Mouse (Mus musculus) cerebellum, adult 11-12 months (tissue): Measurements from ENCODE around the gene Srek1ip1.

Experiments used
- DNase-seq: peaks from one replicate; pipeline ENCODE4 v3.0.0; 2022

Srek1ip1 gene

DNA sequence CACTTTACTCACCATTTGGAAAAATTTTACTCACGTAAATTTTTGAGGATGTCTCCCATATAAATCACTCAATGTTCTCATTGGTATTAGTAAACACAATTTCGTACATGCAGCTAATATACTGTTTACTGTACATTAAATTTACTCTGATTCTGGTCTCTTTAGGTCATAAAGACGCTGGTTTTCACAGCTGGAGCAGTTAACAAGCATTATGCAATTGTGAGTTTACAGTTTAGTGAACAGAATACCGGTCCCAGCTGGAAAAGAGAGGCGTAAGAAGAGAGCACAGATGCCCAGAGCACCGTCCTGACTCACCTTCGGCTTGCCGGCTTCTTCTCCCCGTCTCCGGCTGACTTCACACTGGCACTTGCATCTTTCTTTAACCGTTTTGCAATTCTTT lies at the start of gene Srek1ip1:
Gene Srek1ip1 (plus strand): TSS at position 301 of the 400 bp plus-strand sequence.
- no peak for DNase-seq

DNA sequence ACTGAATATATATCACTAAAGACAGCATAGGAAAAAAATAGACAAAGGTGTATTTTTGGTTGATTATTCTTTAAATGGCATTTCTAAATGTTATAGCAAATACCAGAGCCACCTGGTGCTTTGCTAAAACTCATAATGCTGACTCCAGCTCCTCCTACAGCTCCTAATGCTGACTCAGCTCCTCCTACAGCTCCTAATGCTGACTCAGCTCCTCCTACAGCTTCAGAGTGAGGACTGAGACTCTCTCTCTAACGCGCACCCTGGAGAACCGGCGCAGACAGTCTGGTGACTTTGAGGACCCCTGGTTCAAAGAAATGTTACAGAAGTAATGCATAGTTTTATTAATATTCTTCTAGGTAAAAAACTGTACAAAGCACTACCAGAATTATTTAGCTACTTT lies 49.4 kb upstream of the Srek1ip1 start:
- no peak for DNase-seq

DNA sequence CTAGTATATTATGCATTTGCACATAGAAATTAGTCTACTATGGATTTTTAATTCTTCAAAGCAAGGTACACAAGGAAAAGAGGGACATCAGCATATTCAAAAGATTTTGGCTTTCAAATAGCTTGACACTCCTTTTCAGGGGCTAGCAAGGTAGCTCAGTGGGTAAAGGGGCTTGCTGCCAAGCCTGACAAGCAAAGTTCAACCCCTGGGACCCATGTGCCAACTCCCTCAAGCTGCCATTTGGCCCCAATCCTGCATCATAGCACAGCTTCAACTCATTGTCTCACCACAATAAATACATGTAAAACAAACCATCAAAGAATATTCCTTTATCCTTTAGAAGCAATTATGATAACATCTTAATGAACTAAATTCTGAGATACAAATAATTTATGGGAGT lies 45.3 kb upstream of the Srek1ip1 start:
- peak; percentile 44 for DNase-seq

DNA sequence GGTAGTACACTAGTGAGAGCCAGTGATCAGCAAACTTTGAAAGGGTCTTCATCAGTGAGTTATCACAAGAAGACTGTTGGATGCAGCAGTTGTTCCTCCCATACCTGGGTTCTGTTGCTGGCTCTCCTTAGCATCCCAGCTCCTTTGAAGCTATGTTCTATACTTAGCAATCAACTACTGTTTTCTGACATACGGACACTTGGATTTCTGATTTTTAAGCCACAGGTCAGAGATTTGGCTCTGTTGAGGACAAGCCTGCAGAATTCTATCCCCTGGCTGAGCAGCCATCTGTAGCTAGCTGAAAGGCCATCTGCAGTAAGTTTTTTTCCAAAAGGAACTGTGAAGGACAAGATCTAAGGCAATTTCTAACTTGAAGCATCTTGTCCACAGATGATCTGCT lies 32.9 kb upstream of the Srek1ip1 start:
- DNase-seq, result peak; percentile 85

DNA sequence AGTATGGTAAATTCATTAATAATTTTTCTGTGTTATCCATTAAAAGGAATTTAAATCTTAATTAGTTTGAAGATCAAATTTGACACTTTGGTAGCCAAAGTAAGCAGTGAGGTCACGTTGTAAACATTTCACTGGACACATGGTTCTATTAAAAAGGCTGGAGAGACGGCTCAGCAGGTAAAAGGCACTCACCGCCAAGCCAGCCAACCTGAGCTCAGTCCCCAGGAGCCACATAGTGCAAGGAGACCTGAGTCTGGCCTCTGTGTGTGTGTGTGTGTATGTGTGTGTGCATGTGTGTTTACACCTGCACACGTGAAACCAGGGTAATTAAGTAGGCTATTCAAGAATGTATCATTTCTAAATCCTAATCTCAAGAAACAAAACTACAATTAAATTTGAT lies 29.9 kb upstream of the Srek1ip1 start:
- peak; percentile 45 for DNase-seq

DNA sequence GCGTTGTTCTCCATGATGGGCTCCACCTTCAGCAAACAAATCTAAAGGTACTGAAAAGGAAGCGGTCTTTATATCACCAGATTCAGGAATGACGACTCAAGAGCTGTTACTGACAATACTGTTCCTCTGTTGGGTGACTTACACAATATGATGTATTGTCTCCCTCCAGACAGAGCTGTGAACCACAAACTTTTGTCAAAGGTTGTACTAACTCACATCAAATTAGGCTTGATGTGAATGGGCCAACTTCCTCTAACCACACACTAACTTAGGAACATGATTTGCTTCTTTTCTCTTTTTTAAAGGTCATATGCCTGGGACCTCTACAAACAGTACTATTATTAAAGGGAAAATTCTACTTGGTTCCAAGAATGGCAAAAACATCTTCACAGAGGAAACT lies 29.1 kb upstream of the Srek1ip1 start:
- no peak for DNase-seq

DNA sequence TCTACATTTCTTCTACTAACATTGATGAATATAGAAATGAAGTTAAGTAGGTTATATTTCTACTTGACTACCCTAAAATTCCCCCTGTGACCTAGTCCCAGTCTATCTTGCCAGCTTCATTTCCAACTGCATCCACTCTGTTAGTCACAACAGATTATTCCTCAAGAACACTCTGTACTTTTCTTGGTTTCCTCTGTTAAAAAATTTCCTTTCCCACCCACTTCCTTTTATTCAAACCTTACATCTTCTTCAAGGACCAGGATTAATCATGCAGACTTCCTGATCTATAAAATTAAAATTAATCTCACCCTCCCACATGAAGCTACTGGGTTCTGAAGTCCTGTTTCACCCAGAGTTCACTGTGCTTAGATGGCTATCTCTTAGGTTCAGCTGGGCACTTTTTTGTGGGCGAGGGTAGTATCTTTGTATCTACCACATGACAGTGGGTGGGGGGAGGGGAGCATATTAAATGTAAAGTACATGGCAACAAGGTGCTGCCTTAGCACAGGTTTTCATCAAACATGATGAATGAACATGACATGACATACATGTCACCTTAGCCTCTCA lies 13.1 kb upstream of the Srek1ip1 start:
- DNase-seq, result no peak

DNA sequence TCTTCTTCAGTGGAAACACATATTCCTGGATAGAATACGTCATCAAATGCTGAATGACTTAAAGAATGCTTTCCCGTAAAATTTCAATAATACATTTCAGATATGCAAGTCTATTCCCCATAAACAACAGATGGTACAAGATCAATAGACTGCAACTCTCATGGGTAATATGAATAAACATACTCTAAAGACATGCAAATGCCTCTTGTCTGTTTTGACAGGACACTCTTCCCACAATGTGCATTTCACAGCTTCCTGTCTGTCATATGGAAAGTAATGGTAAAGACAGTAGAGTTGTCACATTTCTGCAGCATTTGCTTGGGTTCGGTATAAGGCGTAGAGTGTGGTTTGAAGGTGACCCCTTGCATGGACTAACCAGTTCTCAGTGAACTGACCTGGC lies 5.0 kb upstream of the Srek1ip1 start:
- no peak for DNase-seq

DNA sequence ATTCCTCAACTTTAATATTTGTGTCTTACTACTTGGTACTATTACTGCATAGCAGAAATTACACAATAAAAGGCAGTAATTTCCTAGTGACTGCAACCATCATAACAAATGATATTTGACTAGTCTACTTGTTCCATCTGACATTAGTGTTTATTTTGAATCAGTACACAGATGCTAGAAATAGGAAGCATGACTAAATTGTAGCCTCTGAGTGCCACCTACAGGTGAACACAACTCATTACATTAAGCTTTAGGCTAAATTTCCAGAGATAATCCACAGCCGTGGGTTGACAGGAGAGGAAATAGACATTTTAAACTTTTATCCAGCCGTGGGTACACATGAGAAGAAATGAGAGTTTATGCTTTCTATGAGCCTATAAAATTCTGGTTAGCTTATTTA lies 2.6 kb upstream of the Srek1ip1 start:
- DNase-seq, result peak; percentile 15

DNA sequence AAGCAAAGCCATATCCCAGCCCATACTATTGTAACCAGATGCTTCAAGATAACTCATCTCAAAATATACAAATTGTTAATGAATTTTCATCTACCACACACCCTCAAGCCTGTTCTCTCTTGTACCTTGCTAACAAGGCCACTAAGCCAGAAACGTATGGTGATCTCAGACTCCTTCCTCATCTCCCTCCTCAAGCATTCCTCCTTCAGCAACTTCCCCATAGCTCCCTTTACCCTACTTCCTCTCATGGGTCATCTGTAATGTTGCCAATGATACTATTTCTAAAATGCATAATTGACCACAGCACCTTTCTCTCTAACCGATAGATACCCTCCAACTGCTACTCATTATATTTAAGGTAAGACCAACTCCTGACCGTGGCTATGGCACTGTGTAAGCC lies 2.1 kb downstream of the Srek1ip1 start:
- no peak for DNase-seq

DNA sequence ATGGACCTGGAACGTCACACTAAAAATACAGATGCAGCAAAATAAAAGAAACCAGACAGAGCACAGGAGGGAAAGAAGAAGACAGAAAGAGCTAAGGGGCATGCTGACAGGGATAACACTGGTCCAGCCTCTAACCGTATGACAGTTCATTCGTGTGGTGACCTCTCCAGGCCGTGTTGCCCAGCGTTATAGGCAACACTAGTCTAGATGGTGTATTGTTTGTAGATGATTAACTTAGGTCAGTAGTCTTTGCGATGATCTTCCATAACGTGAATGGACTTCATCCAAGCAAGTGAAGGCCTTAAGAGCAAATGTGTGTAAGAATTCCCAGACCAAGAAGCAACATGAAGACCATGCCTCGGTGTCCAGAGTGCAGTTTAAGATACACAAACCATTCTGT lies 6.8 kb downstream of the Srek1ip1 start:
- DNase-seq, result no peak

DNA sequence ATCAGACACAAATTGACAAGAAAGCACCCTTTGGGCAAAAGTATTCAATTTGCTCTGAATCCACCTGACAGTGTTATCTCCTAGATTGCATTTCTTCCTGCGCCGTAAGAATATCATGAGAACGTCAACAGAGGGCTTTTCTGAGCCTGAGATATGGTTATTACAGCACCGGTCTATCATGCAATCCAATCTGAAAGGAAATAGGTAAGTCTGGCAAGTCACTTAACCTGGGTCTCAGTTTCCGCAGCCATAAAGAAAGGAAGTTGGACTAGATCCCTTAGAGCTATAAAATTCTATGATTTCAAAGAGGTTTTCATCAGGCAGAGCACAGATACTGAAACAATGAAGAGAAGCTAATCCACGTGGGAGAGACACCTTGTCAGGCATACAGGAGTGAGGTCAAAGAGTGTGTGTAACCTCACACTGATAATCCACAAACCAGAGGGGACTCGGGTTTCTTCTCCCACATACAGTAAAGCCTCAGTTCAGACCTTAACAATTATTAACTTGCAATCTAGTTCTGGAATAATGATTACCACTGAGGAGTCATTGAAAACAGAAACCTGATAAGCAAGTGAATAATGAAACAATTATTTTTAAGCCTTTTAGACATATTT lies 7.4 kb downstream of the Srek1ip1 start:
- DNase-seq, result no peak

DNA sequence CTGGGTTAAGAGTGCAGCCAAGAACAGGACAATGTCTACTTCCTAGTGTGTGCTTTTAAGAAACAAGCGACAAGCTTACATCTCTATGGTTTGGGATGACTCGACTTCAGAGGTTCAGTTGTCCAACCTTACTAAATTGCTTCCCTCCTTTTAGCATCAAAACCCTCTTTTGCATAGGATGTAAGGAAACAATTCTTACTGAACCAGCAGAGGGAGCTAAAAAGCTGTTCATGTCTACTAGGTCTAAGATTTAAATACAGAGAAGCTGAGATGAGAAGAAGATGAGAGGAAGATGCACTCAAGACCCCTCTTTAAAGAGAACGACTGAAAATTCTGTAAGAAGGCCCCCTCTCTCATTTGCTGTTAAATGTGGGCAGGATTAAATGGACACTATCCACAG lies 13.4 kb downstream of the Srek1ip1 start:
- no peak for DNase-seq

DNA sequence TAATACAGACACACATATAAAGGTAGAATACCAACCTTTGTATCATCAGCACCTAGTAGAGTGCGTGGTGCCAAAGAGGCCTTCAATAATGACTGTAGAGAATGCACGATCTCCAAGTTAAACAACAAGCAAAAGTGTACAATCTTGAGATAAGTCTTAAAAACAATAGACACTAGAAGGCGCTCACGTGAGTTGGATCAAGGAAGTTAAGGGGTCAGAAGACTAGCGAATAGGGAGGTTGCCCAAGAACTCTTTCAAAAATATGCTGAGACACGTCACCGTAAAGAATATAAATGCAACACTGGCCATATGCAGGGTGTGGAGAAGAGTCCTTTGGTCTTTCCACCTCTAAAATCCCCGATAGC lies 24.0 kb downstream of the Srek1ip1 start:
- DNase-seq, result no peak

DNA sequence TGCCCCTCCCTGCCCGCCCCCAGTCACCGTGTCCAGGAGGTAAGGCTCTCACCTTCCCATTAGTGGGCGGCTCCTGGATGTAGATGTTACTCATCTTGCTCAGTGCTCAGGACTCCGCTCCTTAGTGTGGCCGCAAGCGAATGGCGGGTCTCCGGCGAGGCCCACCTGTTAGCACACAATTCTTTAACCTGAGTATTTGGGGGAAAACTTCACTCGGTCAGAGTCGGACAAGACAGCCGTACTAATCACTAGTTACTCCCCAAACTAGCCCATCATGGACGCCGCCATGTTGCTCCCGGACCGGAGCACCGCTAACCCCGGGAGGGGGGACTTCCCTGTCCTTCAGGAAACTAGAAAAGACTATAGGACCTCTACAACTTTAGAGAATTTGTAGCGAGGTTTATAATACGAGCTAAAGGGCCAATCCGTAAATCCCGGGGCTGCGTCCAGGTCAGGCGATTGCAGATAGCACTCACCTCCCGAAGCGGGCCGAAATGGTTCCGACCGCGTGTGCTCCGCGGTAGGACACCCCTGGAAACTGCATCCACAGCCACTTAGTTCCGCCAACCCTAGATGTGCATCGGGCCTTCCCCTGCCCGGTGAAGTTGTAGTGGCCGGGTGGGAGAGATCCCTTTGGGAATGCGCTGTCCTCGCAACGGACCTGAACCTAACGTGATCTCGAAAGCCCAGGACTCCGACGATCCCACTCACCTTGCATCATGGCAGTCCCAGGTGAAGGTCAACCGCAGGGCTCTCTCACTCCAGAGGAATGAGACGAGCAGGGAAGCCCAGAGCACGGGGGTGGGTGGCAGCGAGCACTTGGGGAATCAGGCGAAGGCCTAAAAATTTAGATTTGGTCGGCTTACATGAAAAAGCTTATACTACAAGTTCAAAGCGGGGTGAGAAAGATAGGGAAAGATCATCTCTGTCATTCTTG lies 24.6 kb downstream of the Srek1ip1 start, which contains the start of gene Cwc27:
Gene Cwc27 (minus strand): TSS at position 508 of the 937 bp plus-strand sequence.
- DNase-seq, result peak; percentile 79

DNA sequence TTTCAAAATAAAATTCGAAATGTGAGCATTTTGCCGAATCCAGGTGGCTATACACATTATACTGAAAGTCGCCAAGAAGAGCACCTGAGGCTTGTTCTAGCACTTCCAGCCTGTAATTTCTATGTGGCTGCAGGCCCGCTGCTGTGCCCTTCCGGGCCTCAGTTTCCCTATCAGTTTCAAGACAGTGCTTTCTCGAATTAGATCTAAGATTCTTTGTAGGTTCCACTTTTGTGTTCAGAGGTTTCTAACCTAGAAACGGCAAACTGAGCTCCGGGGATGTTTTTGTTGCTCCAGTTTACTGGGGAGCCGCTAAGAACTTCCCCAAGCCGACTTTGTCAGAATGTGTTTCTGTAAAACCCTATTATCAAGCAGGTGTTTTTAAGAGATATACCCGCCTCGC lies 25.4 kb downstream of the Srek1ip1 start:
- no peak for DNase-seq

DNA sequence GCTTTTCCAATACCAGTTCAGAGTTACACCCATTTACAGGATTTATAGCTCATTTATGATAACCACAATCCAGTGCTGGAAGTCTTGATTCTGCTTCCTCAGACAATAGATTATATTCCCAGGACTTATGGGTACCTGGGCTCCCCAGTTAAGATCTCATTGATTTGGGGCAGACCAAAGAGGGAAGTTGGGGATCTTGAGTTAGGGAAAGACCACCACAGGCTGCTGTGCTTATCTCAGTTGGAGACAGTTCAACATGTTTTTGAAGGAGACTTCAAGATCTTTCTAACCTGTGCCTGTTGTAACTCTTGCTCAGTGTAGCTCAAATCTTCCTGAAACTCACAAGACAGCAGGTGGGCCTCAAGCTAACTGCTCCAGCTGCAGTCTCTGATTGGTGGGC lies 28.9 kb downstream of the Srek1ip1 start:
- no peak for DNase-seq

DNA sequence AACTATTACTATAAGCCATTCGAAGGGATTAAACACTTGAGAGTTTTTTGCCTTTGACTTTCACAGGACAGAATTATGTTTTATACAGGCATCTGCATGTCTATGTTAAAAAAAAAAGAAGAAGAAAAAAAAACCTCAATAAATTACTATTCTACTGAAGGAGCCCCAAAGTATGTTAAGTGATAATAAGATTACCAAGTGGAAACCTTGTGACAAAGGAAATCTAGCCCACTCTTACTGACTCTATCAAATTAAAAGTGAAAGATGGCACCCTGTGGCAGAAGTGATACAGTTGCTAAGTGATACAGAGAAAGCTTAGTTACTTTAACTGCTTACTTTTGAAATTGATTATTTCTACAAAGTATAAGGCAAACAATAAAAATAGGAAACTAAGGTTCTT lies 29.6 kb downstream of the Srek1ip1 start:
- DNase-seq, result no peak

DNA sequence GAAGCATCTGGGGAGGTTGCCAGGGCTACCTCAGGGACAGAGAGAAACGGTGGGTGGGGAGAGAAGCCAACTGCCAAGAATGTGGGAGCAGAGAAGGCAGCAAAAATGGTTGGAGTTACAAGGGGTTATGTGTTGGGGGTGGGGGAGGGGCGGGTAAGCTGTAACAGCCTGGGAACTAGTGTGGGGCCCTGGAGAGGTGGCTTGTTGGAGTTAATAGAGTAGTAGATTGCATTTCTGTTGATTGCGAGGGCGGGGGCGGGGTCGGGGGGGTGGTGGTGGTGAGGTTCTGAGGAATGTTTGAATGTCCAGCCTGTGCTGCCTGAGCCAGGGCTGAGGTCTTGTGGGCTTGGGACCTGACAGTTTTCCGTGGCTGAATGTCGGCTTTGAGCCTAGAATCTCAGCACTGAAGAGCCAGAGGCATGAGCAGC lies 30.1 kb downstream of the Srek1ip1 start:
- DNase-seq, result no peak

DNA sequence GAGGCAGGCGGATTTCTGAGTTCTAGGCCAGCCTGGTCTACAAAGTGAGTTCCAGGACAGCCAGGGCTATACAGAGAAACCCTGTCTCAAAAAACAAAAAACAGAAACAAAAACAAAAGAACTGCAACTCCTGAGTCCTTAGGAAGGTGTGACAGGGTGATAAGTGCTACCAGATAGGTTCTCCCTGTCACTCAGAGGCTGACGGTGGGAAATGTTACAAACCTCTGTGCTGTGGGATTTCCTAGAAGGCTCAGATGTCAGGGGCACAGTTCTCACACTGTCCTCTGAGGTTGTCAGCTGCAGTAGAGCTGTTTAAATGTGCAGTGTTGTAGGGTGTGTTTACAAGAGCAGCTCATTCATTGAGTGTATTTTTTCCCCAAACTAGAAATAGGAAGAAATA lies 33.2 kb downstream of the Srek1ip1 start:
- no peak for DNase-seq

DNA sequence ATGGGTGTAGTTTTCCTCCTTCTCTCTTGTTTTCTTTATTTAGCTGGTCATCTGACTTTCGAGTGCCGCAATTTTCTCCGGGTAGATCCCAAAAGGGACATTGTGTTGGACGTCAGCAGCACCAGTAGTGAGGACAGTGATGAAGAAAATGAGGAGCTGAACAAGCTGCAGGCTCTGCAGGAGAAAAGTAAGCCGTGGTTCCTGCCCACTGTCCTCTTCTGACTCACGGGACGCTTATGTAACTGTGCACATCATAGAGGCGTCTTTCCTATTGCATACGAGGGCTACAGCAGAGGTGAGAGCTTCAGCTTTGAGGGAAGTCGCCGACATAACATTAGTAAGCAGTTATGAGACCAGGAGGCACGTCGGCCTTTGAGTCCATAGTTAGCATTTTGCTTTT lies 40.5 kb downstream of the Srek1ip1 start:
- DNase-seq, result no peak

DNA sequence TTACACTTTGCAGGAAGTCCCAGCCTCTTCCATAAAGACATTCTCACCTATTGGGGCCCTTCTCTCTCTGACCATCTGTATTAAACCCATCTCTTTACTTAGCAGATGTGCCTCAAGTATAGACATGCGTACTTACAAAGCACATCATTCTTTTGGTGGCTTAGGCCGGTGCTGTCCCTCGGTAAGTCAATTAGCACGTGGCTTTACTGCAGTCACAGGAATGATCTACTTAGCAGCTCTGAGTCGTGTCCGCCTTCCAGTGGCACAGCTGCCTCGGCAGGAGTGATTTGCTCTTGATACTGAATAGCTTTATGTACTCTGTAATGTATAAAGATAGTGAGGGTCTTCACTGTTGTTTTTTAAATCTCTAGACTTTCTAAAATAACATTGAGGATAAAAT lies 45.3 kb downstream of the Srek1ip1 start:
- DNase-seq, result no peak

DNA sequence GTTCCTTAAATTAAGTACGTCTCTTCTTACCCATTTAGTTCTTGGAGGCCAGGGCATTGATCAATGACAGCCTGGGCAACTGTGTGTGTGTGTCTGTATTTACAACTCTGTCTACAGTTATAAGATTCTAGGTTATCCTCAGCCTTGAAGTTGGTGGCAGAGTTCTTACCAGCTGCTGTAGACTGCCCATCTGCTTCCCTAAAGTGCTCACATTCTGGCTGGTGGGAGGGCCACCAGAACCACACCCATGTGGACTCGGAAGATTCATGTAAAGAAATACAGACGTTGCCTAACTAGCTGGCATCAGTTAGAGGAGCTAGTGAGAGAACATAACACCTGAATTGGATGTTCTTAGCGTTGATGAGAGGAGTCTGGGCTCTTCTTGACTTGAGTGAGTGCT lies 49.7 kb downstream of the Srek1ip1 start:
- DNase-seq, result no peak
